In the genomic region with DNA sequence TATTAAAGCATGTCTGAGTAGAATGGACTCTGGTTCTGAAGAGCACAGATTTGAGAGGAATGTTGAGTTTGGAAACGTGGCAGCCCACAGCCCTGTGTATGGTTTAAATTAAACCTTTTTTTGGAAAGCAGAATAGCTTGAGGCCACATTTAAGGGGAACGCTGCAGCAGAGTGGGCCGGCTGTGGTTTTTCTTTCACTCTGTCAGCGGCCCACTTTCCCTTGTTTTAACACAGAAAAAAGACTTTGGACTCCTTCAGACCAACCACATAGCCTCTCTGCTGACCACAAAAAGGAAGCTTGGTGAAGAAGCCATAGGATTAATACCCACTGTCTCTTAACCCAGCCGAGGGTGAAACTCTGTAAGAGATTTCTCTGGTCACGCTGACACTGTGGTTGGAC, we compare ENCODE assay signal across 9 mouse cellular contexts.
DNase-seq lines count a peak whose midpoint lies in the region; ATAC-seq lines count a peak whose summit lies in the region.
"Had no signal": no experiment of that assay in that cellular context is flagged by ENCODE, and none has a peak within 500 bp of the region (broad histone marks: within the 10 kb centered on the region; RNA-seq: fewer than 3 reads in every experiment).

No protein-coding gene starts in this region.

- H3K27me3 ChIP-seq in hindbrain, embryonic 12.5 days = no peaks in the 10 kb centered on the region
- H3K27me3 ChIP-seq in hindbrain, embryonic 14.5 days (ENCODE audit: control insufficient read depth, insufficient read depth, low read length) = no peaks in the 10 kb centered on the region
- no peaks in the 10 kb centered on the region for H3K27me3 ChIP-seq in liver, embryonic 15.5 days

- no peaks in the 10 kb centered on the region for H3K36me3 ChIP-seq in hindbrain, embryonic 12.5 days
- H3K36me3 ChIP-seq in hindbrain, embryonic 14.5 days (replicated peaks; ENCODE audit: control insufficient read depth, insufficient read depth) = no peaks in the 10 kb centered on the region
- H3K36me3 ChIP-seq in liver, embryonic 15.5 days (replicated peaks) = no peaks in the 10 kb centered on the region

- no peaks in the 10 kb centered on the region for H3K9me3 ChIP-seq in hindbrain, embryonic 12.5 days (replicated peaks)
- no peaks in the 10 kb centered on the region for H3K9me3 ChIP-seq in hindbrain, embryonic 14.5 days (ENCODE audit: control insufficient read depth, low read length)
- H3K9me3 ChIP-seq in liver, embryonic 15.5 days (replicated peaks) = no peaks in the 10 kb centered on the region

- 38% methylated on average over 6 of the region's 6 CpGs for WGBS in hindbrain, embryonic 12.5 days
- 30% methylated on average over 6 of the region's 6 CpGs for WGBS in hindbrain, embryonic 14.5 days
- WGBS in liver, embryonic 15.5 days (ENCODE audit: insufficient replicate concordance) = 8% methylated on average over 6 of the region's 6 CpGs

- DNase-seq in hindbrain, embryonic 14.5 days (ENCODE audit: low spot score) = no peak
- DNase-seq in thymus, postnatal 14 days = no peak
- no peak for DNase-seq in cerebellum, postnatal 36 days
- DNase-seq in spleen, postnatal 14 days (ENCODE audit: low spot score in 2 of 2) = no peak
- DNase-seq: lung, postnatal 10 days had no signal

- no peak overlapping the region for H3K9ac ChIP-seq in hindbrain, embryonic 12.5 days
- H3K9ac ChIP-seq in hindbrain, embryonic 14.5 days = no peak overlapping the region
- no peak overlapping the region for H3K9ac ChIP-seq in liver, embryonic 15.5 days

- H3K4me3 ChIP-seq in hindbrain, embryonic 12.5 days = no peak overlapping the region
- no peak overlapping the region for H3K4me3 ChIP-seq in hindbrain, embryonic 14.5 days (replicated peaks; ENCODE audit: low read length)
- no peak overlapping the region for H3K4me3 ChIP-seq in brown adipose tissue, adult 24 weeks (ENCODE audit: insufficient read depth, low read depth, low read length)
- no peak overlapping the region for H3K4me3 ChIP-seq in liver, embryonic 15.5 days (replicated peaks)

- peaks cover 28% of the 10 kb centered on the region for H3K4me1 ChIP-seq in hindbrain, embryonic 12.5 days
- peaks cover 20% of the 10 kb centered on the region for H3K4me1 ChIP-seq in hindbrain, embryonic 14.5 days (replicated peaks; ENCODE audit: control insufficient read depth, insufficient read depth, low read length)
- peaks cover 19% of the 10 kb centered on the region for H3K4me1 ChIP-seq in brown adipose tissue, adult 24 weeks (ENCODE audit: control insufficient read depth, insufficient read depth, insufficient read length, low read length)
- H3K4me1 ChIP-seq in liver, embryonic 15.5 days (replicated peaks) = peaks cover 13% of the 10 kb centered on the region

- ATAC-seq in hindbrain, embryonic 12.5 days (ENCODE audit: low FRiP score) = no peak
- no peak for ATAC-seq in hindbrain, embryonic 14.5 days (ENCODE audit: low FRiP score)
- ATAC-seq in granulocyte monocyte progenitor cell, adult 5-6 weeks (replicated peaks; ENCODE audit: poor library complexity, severe bottlenecking) = peak; percentile 80
- ATAC-seq in liver, embryonic 15.5 days (ENCODE audit: insufficient read depth) = no peak

- no peak overlapping the region for H3K4me2 ChIP-seq in hindbrain, embryonic 12.5 days (replicated peaks)
- H3K4me2 ChIP-seq in hindbrain, embryonic 14.5 days (replicated peaks) = no peak overlapping the region
- H3K4me2 ChIP-seq in liver, embryonic 15.5 days = peak overlapping the region; percentile 23

- 0 out of 2 replicates have a peak overlapping the region, but pooled peaks have one; percentile 17 for H3K27ac ChIP-seq in hindbrain, embryonic 12.5 days
- H3K27ac ChIP-seq in hindbrain, embryonic 14.5 days = no peak overlapping the region
- H3K27ac ChIP-seq in brown adipose tissue, adult 24 weeks (replicated peaks; ENCODE audit: low read depth, low read length) = peak overlapping the region; percentile 29
- H3K27ac ChIP-seq in liver, embryonic 15.5 days (replicated peaks) = no peak overlapping the region

Comparison
In these comparisons a context has a peak if more than half of its experiments do, and no peak if none do; other contexts are left out.
1. H3K27ac ChIP-seq: peak in hindbrain, embryonic 12.5 days (single experiment) and brown adipose tissue, adult 24 weeks (single experiment); none in hindbrain, embryonic 14.5 days (single experiment) and liver, embryonic 15.5 days (single experiment).